Mouse (Mus musculus) hindbrain, embryonic 15.5 days (tissue): ENCODE measurements at regions not wholly inside any gene's neighbourhood (a gene's known extent, or its start where the extent isn't known, plus 50 kb on each side); places are given as distances from the start of the nearest gene placed in this dataset.

Experiments used
- ATAC-seq: fragments of 200-750 bp; cut with Nextera tagmentation; 2 replicates; pipeline ENCODE4 v1.8.0; 2017; ENCODE audit warnings: low read depth, moderate number of reproducible peaks, moderate TSS enrichment; ENCODE audit not compliant: low FRiP score
- H3K27ac ChIP-seq: fragments of 300-500 bp; sonication (generic); replicated peaks from 2 replicates; pipeline ENCODE4 v1.5.1; 2015; ENCODE audit warnings: mild to moderate bottlenecking, inconsistent platforms
- H3K27me3 ChIP-seq: fragments of 300-500 bp; sonication (generic); 2 replicates; pipeline ENCODE4 v1.6.1; 2015; ENCODE audit warnings: control low read depth, inconsistent platforms
- H3K36me3 ChIP-seq: fragments of 300-500 bp; sonication (generic); 2 replicates; pipeline ENCODE4 v1.6.1; 2015; ENCODE audit warnings: control low read depth, inconsistent platforms
- H3K4me1 ChIP-seq: fragments of 300-500 bp; sonication (generic); replicated peaks from 2 replicates; pipeline ENCODE4 v1.6.1; 2015; ENCODE audit warnings: control low read depth, inconsistent platforms
- H3K4me2 ChIP-seq: fragments of 300-500 bp; sonication (generic); 2 replicates; pipeline ENCODE4 v1.6.1; 2015; ENCODE audit warnings: moderate library complexity, mild to moderate bottlenecking, inconsistent platforms
- H3K4me3 ChIP-seq: fragments of 300-500 bp; sonication (generic); 2 replicates; pipeline ENCODE4 v1.5.1; 2015; ENCODE audit warnings: mild to moderate bottlenecking, inconsistent platforms
- H3K9ac ChIP-seq: fragments of 300-500 bp; sonication (generic); 2 replicates; pipeline ENCODE4 v1.6.1; 2015; ENCODE audit warnings: inconsistent platforms
- H3K9me3 ChIP-seq: fragments of 300-500 bp; sonication (generic); 2 replicates; pipeline ENCODE4 v1.6.1; 2016; ENCODE audit warnings: control low read depth, inconsistent platforms
- WGBS: fragments of 180-500 bp; shearing (Covaris S2); methylation state at CpG from one replicate; pipeline ENCODE4 v1.1.7; 2015; 5-methylcytosine and 5-hydroxymethylcytosine counted together

DNA sequence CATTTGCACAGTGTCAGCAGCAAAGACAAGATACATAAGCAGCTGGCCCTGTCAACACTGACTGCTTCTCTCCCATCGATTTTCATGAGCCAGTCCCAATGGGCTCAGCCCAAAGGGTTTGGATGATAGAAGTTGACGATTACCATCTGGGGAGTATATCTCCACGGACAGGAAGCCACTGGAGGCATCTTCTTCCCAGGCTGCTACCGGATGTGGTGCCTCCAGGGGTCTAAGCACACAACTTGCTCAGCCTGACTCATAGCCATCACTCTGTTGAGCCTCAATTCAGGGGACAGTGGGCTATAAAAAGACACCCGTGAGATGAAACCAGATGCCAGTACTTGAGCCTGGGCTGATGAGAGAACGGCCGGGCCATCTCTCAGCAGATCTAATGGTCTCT lies 71.1 kb upstream of the Hif1a start:
- Histone ChIP-seq H3K36me3 (no peaks in the 10 kb centered on the region), H3K4me2 (no peak overlapping the region), H3K27ac (peak overlapping the region; percentile 70), H3K4me3 (no peak overlapping the region), H3K4me1 (peaks cover 17% of the 10 kb centered on the region), H3K27me3 (no peaks in the 10 kb centered on the region), H3K9me3 (no peaks in the 10 kb centered on the region), H3K9ac (no peak overlapping the region)
- WGBS, result 59% methylated on average over 7 of the region's 7 CpGs
- 0 out of 2 replicates have a peak, but pooled peaks have one; percentile 43 for ATAC-seq

DNA sequence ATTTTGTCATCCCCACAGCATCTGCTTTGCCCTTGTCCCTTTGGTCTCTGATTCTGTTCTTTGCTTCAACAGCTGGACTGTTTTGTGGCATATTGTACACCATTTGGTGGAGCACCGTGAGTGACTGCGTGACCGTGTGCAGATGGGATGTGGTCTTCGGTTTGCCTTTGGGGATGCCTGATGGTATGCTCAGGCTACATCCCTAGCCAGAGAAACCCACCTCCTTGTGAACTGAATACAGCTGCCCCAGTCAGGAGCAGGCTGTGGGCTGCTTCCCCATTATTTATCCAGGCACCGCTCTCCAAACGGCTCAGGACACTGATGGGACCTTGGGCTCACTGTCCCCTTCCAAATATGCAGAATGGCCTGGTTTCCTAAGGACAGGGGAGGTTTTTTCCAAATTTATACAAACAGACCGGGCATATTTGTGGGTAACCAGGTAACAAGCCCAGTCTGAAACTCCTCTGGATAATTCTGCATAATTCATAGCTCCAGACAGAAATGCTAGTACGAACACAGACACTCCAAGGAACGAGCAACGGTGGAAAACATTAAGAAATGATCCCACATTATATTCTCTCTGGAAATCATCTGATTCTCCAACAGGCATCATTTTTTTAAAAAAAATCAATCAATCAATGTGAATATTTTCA lies 70.5 kb upstream of the Hif1a start:
- no peaks in the 10 kb centered on the region for H3K27me3 ChIP-seq
- H3K4me3 ChIP-seq, result no peak overlapping the region
- peaks cover 17% of the 10 kb centered on the region for H3K4me1 ChIP-seq
- 54% methylated on average over 10 of the region's 10 CpGs for WGBS
- peak overlapping the region; percentile 14 for H3K4me2 ChIP-seq
- peak overlapping the region; percentile 70 for H3K27ac ChIP-seq
- no peak overlapping the region for H3K9ac ChIP-seq
- ATAC-seq, result peak; percentile 50; the same call in 1 of the 2 replicates
- no peaks in the 10 kb centered on the region for H3K9me3 ChIP-seq
- no peaks in the 10 kb centered on the region for H3K36me3 ChIP-seq

DNA sequence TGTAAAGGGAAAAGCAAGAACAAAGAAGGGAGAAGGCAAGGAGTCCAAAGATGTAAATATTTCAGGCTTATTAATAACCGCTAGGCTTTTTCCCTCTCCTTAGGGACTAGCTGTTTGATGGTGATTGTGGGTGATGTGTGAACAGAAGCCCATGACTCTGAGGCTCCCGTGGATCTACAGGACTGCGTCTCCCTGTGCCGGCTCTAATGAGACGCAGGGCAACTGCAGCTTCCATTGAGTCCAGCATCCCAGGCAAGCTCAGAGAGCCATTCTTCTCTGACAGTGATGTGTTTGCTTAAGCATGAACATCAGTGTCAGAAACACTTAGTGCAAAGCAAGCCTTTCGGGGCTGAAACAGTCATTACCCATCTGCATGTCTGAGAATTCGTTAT lies 70.0 kb upstream of the Hif1a start:
- no peaks in the 10 kb centered on the region for H3K27me3 ChIP-seq
- H3K4me2 ChIP-seq, result peak overlapping the region; percentile 14
- 35% methylated on average over 7 of the region's 7 CpGs for WGBS
- ATAC-seq, result no peak
- H3K27ac ChIP-seq, result peak overlapping the region; percentile 70
- no peak overlapping the region for H3K4me3 ChIP-seq
- H3K9ac ChIP-seq, result no peak overlapping the region
- no peaks in the 10 kb centered on the region for H3K36me3 ChIP-seq
- H3K9me3 ChIP-seq, result no peaks in the 10 kb centered on the region
- H3K4me1 ChIP-seq, result peaks cover 17% of the 10 kb centered on the region

DNA sequence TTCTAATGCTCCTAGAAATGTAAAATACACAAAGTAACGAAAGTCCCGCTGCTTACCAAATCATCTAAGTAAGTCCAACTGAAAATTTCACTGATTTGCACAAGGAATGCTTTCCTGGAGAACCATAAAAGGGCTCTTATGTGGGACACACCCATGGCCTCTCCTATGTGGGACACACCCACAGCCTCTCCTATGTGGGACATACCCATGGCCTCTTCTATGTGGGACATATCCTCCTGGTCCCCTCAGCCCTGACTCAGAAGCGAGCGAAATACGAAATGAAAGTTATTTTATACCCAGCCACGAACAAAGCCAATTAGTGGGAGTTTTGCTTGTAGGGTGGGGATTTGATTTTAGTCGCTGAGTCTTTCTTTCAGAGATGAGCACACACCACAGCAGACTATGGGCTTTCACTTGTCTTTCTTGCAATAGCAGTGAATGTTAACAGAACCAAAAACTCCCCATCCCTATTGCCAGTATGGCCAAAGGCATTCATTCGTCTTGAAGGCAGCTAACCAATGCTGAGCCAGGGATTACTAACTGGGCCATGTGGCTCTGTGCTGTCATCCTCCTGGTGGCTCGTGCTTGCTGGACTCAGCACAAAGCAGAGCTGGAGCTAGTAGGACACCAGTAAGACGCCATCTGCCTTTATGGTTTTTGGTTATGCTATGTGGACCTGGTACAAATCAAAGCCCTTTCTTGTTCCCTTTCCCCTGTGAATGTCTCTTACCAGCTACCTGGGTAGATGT lies 69.4 kb upstream of the Hif1a start:
- Histone ChIP-seq H3K36me3 (no peaks in the 10 kb centered on the region), H3K4me2 (no peak overlapping the region), H3K4me3 (no peak overlapping the region), H3K27me3 (no peaks in the 10 kb centered on the region), H3K27ac (peak overlapping the region; percentile 34; the same call in 1 of the 2 replicates), H3K4me1 (peaks cover 17% of the 10 kb centered on the region), H3K9ac (no peak overlapping the region), H3K9me3 (no peaks in the 10 kb centered on the region)
- WGBS, result 85% methylated on average over 10 of the region's 10 CpGs
- ATAC-seq, result no peak; the same call in 1 of the 2 replicates

DNA sequence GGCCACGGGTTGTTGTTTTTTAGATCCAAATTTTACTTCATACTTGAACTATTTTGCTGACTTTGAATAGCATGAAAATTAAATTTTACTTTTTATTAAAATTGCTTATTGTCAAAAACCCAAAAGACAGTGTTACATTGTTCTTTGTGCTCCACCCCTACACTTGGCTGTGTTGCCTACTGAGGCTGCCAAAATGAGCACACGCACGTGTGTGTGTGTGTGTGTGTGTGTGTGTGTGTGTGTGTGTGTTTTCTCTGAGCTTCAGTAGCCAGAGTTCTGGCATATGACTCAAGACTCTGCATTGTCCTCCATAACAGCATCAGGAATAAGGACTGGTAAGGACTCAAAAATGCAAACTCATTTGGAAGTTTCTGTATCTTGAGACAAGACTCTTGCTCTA lies 68.4 kb upstream of the Hif1a start:
- Histone ChIP-seq H3K4me1 (peaks cover 17% of the 10 kb centered on the region), H3K4me2 (no peak overlapping the region), H3K27ac (no peak overlapping the region), H3K9ac (no peak overlapping the region), H3K4me3 (no peak overlapping the region), H3K36me3 (no peaks in the 10 kb centered on the region), H3K27me3 (no peaks in the 10 kb centered on the region), H3K9me3 (no peaks in the 10 kb centered on the region)
- WGBS, result 80% methylated on average over 3 of the region's 3 CpGs
- ATAC-seq, result no peak

DNA sequence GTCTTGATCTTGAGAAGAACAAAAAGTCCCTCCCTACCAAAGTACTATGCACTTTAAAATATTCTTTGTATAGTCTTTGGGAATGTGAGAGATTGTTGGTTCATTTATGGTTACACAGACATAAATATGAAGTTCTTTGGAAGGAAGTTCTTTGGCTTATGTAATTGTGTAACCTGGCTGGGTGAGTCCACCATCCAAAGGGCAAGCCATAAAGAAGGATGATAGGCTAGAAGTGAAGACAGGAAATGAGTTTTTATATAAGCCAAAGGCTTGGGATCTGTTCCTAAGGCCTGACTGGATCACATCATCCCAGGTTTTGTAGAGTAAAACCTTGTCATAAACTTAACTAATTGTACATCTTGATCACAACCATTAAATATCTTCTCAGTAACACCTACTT lies 65.0 kb upstream of the Hif1a start:
- Histone ChIP-seq H3K9ac (no peak overlapping the region), H3K27ac (no peak overlapping the region), H3K9me3 (no peaks in the 10 kb centered on the region), H3K4me1 (peaks cover 7% of the 10 kb centered on the region; the same call in 1 of the 2 replicates), H3K4me2 (no peak overlapping the region), H3K4me3 (no peak overlapping the region), H3K36me3 (no peaks in the 10 kb centered on the region), H3K27me3 (no peaks in the 10 kb centered on the region)
- ATAC-seq, result no peak

DNA sequence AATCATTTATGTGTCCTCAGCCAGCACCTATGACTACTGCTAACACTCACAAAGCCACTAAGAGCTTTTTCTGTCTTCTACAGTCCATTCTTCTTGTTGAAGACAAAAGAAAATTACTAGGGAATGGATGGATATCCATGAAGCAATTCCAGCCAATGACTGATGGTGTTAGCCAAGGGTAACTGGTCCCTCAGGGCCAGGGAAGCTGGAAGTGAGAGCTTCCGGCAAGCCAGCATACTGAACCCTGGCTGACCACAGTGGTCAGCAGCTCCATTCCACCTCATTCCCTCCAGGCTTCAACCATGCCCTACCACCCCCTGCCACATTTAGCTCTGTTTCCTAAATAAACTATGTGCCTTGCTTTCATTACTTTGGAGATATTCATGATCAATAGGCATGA lies 64.1 kb upstream of the Hif1a start:
- no peak overlapping the region for H3K4me2 ChIP-seq
- H3K4me3 ChIP-seq, result no peak overlapping the region
- H3K36me3 ChIP-seq, result no peaks in the 10 kb centered on the region
- no peaks in the 10 kb centered on the region for H3K27me3 ChIP-seq
- no peak overlapping the region for H3K27ac ChIP-seq
- WGBS, result 87% methylated on average over 1 of the region's 1 CpGs
- H3K9me3 ChIP-seq, result no peaks in the 10 kb centered on the region
- no peak for ATAC-seq
- H3K4me1 ChIP-seq, result no peaks in the 10 kb centered on the region
- no peak overlapping the region for H3K9ac ChIP-seq

DNA sequence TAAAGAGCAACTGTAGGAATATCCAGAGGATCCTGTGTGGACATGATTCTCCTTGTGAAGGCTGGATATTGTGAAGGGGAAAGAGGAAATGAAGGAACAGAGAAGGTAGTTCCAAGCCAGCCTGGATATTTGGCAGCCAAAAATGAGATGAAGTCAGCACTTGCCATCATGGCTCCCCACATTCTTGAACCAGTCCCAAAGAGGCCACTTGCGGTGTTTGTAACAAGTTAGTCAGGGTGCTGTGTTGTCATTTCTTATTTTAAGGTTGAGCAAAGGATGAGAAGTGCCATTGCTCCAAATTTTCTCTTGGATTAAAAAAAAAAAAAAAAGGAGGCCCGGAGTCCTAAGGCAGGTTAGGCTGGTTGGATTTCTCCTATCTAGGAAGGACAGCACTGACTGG lies 63.3 kb upstream of the Hif1a start:
- Histone ChIP-seq H3K4me3 (no peak overlapping the region), H3K9me3 (no peaks in the 10 kb centered on the region), H3K36me3 (no peaks in the 10 kb centered on the region), H3K4me1 (no peaks in the 10 kb centered on the region), H3K9ac (no peak overlapping the region), H3K27ac (no peak overlapping the region), H3K27me3 (no peaks in the 10 kb centered on the region), H3K4me2 (no peak overlapping the region)
- WGBS, result 97% methylated on average over 2 of the region's 2 CpGs
- no peak for ATAC-seq

DNA sequence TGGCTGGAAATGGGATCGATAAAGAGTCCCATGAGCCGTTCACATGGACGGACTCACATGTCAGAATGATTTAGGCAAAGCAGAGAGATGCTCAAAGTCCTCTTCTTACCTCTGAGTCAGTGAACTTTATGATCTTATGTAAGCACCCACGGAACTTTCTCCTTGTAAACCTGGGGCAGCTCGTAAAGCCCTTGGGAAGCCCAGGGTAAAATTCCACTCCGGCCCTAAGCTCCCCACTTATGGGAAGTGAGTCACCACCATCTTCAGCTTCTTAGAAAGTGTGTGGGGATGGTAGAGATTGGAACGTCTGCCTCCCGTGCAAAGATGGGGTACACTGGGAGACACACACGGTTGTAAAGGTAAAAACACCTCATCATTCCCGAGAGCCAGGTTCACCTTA lies 62.8 kb upstream of the Hif1a start:
- H3K4me2 ChIP-seq, result no peak overlapping the region
- H3K4me3 ChIP-seq, result no peak overlapping the region
- H3K9me3 ChIP-seq, result no peaks in the 10 kb centered on the region
- H3K4me1 ChIP-seq, result no peaks in the 10 kb centered on the region
- WGBS, result 93% methylated on average over 10 of the region's 10 CpGs
- no peaks in the 10 kb centered on the region for H3K36me3 ChIP-seq
- H3K9ac ChIP-seq, result no peak overlapping the region
- H3K27me3 ChIP-seq, result no peaks in the 10 kb centered on the region
- H3K27ac ChIP-seq, result no peak overlapping the region
- no peak for ATAC-seq

DNA sequence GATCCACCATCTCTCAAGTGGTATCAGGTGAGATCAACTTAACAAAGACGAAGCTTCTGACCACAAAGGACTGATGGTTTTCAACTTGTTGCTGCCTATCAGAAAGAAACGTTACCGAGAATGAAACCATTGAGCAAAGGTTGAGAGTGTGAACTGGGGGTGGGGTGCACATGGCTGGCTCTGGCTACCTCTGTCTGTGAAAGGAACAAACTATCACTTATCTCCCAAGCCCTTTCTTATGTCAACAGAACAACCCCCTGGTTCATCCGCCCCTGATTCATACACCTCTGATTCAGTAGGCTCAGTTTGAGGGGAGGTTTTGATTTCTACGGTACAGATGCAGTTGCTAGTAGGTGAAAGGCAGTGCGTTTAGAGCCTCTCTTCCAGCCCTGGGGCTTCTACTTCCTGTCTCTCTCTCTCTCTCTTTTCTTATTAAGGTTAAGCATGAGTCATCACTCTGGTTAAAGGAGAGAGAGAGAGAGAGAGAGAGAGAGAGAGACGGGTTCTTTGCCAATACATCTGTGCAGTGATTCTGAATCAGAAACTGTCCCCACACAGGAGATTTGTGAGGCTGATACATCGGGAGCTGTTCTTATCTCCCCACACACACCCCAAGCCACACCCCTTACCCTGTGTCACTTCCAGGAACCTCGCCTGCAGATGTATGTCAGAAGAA lies 59.0 kb upstream of the Hif1a start:
- Histone ChIP-seq H3K9me3 (no peaks in the 10 kb centered on the region), H3K4me3 (no peak overlapping the region), H3K4me1 (no peaks in the 10 kb centered on the region), H3K27ac (no peak overlapping the region), H3K27me3 (no peaks in the 10 kb centered on the region), H3K9ac (no peak overlapping the region), H3K4me2 (no peak overlapping the region), H3K36me3 (no peaks in the 10 kb centered on the region)
- ATAC-seq, result no peak
- 84% methylated on average over 9 of the region's 9 CpGs for WGBS

DNA sequence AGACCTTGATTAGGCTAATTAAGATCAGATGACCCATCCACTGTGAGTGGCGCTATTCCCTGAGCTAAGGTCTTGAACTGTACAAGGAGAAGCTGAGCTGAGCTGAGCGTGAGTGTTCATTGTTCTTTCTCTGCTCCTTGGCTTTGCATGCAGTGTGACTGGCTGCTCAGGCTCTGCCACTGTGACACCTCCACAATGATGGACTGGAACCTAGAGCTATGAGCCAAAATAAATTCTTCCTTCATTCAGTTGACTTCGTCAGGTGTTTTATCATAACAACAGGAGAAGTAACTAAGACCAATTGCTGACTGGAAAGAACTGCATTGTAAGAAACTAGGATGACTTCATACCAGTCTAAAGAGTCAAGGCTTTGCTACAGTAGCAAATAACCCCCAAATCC lies 56.4 kb upstream of the Hif1a start:
- 82% methylated on average over 3 of the region's 3 CpGs for WGBS
- no peak overlapping the region for H3K9ac ChIP-seq
- ATAC-seq, result no peak
- no peak overlapping the region for H3K4me3 ChIP-seq
- no peak overlapping the region for H3K4me2 ChIP-seq
- no peaks in the 10 kb centered on the region for H3K27me3 ChIP-seq
- no peak overlapping the region for H3K27ac ChIP-seq
- H3K36me3 ChIP-seq, result no peaks in the 10 kb centered on the region
- no peaks in the 10 kb centered on the region for H3K4me1 ChIP-seq
- H3K9me3 ChIP-seq, result no peaks in the 10 kb centered on the region

DNA sequence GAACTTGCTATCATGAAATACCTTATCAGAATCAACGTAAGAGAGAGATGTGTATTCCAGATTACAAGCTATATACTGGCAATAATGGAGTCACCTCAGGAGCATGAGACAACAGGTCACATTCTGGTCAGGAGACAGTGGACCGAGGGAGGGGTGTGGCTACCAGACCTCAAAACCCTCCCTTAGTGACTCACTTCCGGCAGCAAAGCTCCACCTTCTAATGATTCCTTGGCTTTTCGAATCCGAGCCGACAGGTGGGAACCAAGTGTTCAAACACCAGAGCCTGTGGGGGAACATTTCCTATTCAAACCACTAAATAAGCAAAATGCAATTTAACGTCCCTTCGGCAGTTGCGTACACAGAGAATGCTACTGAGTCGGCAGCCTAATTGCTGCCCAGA lies 54.5 kb upstream of the Hif1a start:
- Histone ChIP-seq H3K4me2 (0 out of 2 replicates have a peak overlapping the region, but pooled peaks have one; percentile 11), H3K27ac (no peak overlapping the region), H3K9ac (no peak overlapping the region), H3K27me3 (no peaks in the 10 kb centered on the region), H3K36me3 (no peaks in the 10 kb centered on the region), H3K4me1 (no peaks in the 10 kb centered on the region), H3K4me3 (no peak overlapping the region), H3K9me3 (no peaks in the 10 kb centered on the region)
- ATAC-seq, result no peak
- 84% methylated on average over 10 of the region's 10 CpGs for WGBS
